Comparison of ENCODE assay signal across 8 mouse cellular contexts in the genomic region with DNA sequence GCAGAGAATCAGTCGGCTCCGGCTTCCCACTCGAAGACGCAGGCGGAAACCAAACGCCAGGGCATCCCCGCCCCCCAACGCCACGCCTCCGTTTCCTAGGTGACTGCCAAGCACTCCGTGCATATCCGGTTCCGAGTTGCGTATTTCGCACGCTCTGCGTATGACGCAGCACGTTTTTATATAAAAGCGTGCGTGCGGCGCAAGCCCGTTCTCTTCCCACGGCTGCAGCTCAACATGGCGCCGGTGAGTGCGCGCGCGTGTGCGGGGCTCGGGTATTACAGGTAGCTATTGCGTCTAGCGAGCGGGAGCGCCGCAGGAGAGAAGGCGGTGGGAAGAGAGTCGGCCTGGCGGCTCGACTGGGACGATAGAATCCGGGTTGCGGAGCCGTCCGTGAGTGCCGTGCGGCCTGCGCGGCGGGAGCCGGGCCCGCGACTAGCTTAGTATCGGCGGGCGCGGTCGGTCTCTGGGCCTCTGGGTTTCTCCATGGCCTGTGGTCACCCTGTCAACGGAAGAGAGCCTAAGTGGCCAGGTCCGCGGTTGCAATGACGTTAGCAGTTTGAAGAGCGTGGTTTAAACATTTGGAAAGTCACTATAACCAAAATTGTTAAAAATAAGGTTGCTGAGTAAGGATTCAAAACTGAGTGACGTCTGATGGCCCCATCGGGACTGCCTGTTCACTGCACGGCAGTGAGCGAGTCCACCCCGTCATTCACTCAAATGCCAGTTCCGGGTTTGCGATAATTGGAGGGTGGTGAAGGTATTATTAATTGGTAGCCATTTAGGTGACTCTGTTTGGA. TPM values are rescaled to one million over a fixed set of nuclear protein-coding genes. Genes with fewer than 3 reads are reported as not detected.
DNase-seq lines count a peak whose midpoint lies in the region; ATAC-seq and TF ChIP-seq lines count a peak whose summit lies in the region.

Gene Rpl22l1, plus strand, starts transcription at position 136 of the 797 bp plus-strand sequence.

- peak; percentile 79; the same call in 1 of the 2 replicates for TF ChIP-seq POLR2A in brain, embryonic 14.5 days (IDR thresholded peaks at IDR 0.05; ENCODE audit: borderline replicate concordance, extremely low read depth, insufficient read depth, insufficient read length, poor library complexity, severe bottlenecking)
- TF ChIP-seq POLR2A in liver, adult 2 months (IDR thresholded peaks at IDR 0.05; ENCODE audit: extremely low read depth, insufficient read depth, low read length), result peak; percentile 97
- peak; percentile 97 for TF ChIP-seq POLR2A in myocyte (IDR thresholded peaks at IDR 0.05; ENCODE audit: insufficient read length, low read depth)

- H3K9ac ChIP-seq in heart, embryonic 11.5 days (ENCODE audit: low read depth, low read length), result peak within 1 kb of the TSS; percentile 98
- peak within 1 kb of the TSS; percentile 85 for H3K9ac ChIP-seq in kidney, embryonic 16.5 days (replicated peaks; ENCODE audit: low read length)
- H3K9ac ChIP-seq in liver, adult 2 months (ENCODE audit: low read depth, low read length), result peak within 1 kb of the TSS; percentile 92

- peak within 1 kb of the TSS; percentile 89 for H3K4me3 ChIP-seq in C2C12 (ENCODE audit: insufficient read depth, poor library complexity, severe bottlenecking)
- H3K4me3 ChIP-seq in erythroblast, embryonic 14.5 days (replicated peaks), result peak within 1 kb of the TSS; percentile 86
- peak within 1 kb of the TSS; percentile 94 for H3K4me3 ChIP-seq in heart, embryonic 11.5 days (ENCODE audit: low read depth, low read length)
- H3K4me3 ChIP-seq in kidney, embryonic 16.5 days (ENCODE audit: low read length), result peak within 1 kb of the TSS; percentile 80
- H3K4me3 ChIP-seq in liver, adult 2 months (ENCODE audit: insufficient read depth, low read depth, low read length), result peak within 1 kb of the TSS; percentile 91
- peak within 1 kb of the TSS; percentile 90 for H3K4me3 ChIP-seq in myocyte

- H3K27me3 ChIP-seq in C2C12 (ENCODE audit: control insufficient read depth, insufficient read depth, insufficient read length) (no peaks in the 10 kb centered on the region), myocyte (ENCODE audit: control insufficient read depth, insufficient read depth, insufficient read length) (no peaks in the 10 kb centered on the region)
- no peaks in the 10 kb centered on the region for H3K27me3 ChIP-seq in erythroblast, embryonic 14.5 days (ENCODE audit: control insufficient read depth)
- H3K27me3 ChIP-seq in heart, embryonic 11.5 days (ENCODE audit: control insufficient read depth, insufficient read depth, low read length), result no peaks in the 10 kb centered on the region
- H3K27me3 ChIP-seq in kidney, embryonic 16.5 days (ENCODE audit: insufficient read depth, low read length), result no peaks in the 10 kb centered on the region
- H3K27me3 ChIP-seq in liver, adult 2 months (ENCODE audit: control insufficient read depth, insufficient read depth, low read length), result no peaks in the 10 kb centered on the region
- no peaks in the 10 kb centered on the region for H3K27me3 ChIP-seq in splenic B cell, adult 2 months (ENCODE audit: control insufficient read depth, insufficient read depth, low read length, poor library complexity, severe bottlenecking)

- H3K36me3 ChIP-seq in C2C12 (ENCODE audit: control insufficient read depth, insufficient read depth) (peaks cover 34% of the 10 kb centered on the region), myocyte (ENCODE audit: control insufficient read depth, insufficient read depth) (peaks cover 25% of the 10 kb centered on the region)
- H3K36me3 ChIP-seq in erythroblast, embryonic 14.5 days (ENCODE audit: control insufficient read depth), result peaks cover 33% of the 10 kb centered on the region
- peaks cover 4% of the 10 kb centered on the region; the same call in 1 of the 2 replicates for H3K36me3 ChIP-seq in heart, embryonic 11.5 days (ENCODE audit: control insufficient read depth, insufficient read depth, low read length)
- peaks cover 25% of the 10 kb centered on the region for H3K36me3 ChIP-seq in kidney, embryonic 16.5 days (ENCODE audit: insufficient read depth, low read length)
- peaks cover 18% of the 10 kb centered on the region for H3K36me3 ChIP-seq in liver, adult 2 months (ENCODE audit: control insufficient read depth, insufficient read depth, low read length)
- H3K36me3 ChIP-seq in splenic B cell, adult 2 months (ENCODE audit: control insufficient read depth, insufficient read depth, low read length, poor library complexity, severe bottlenecking), result 0 out of 2 replicates have a peak, but pooled peaks cover 2% of the 10 kb centered on the region

- no peak for TF ChIP-seq CTCF in C2C12 (IDR thresholded peaks at IDR 0.05; ENCODE audit: control insufficient read depth, insufficient read depth, insufficient read length)
- 0 out of 2 replicates have a peak, but pooled peaks have one; percentile 0 for TF ChIP-seq CTCF in brain, embryonic 14.5 days (IDR thresholded peaks at IDR 0.05; ENCODE audit: borderline replicate concordance, extremely low read depth, insufficient read depth, insufficient read length)
- no peak for TF ChIP-seq CTCF in liver, adult 2 months (IDR thresholded peaks at IDR 0.05; ENCODE audit: low read depth, low read length)

- DNase-seq in brain, embryonic 14.5 days (ENCODE audit: low read depth), result peak; percentile 99
- DNase-seq in liver, adult 2 months (ENCODE audit: extremely low read depth, low read depth, low spot score), result peak; percentile 92
- DNase-seq in splenic B cell, adult 2 months (ENCODE audit: low read depth, low spot score), result peak; percentile 99

- peaks cover 31% of the 10 kb centered on the region for H3K79me2 ChIP-seq in C2C12 (ENCODE audit: control insufficient read depth, insufficient read depth)
- no peaks in the 10 kb centered on the region for H3K79me2 ChIP-seq in liver, adult 2 months (ENCODE audit: control insufficient read depth, insufficient read depth, low read length)
- H3K79me2 ChIP-seq in myocyte (ENCODE audit: control insufficient read depth, insufficient read depth), result peaks cover 22% of the 10 kb centered on the region

- H3K27ac ChIP-seq in heart, embryonic 11.5 days (ENCODE audit: low read depth, low read length), result peak within 1 kb of the TSS; percentile 79
- H3K27ac ChIP-seq in kidney, embryonic 16.5 days (ENCODE audit: low read length), result peak within 1 kb of the TSS; percentile 77
- peak within 1 kb of the TSS; percentile 68 for H3K27ac ChIP-seq in liver, adult 2 months (replicated peaks; ENCODE audit: insufficient read depth, low read depth, low read length)

- under 1% methylated on average over 72 of the region's 72 CpGs for WGBS in heart, embryonic 11.5 days (ENCODE audit: insufficient replicate concordance)
- WGBS in kidney, embryonic 16.5 days, result under 1% methylated on average over 72 of the region's 72 CpGs
- WGBS in liver, adult 2 months, result under 1% methylated on average over 72 of the region's 72 CpGs

- peaks cover 28% of the 10 kb centered on the region for H3K4me1 ChIP-seq in erythroblast, embryonic 14.5 days (ENCODE audit: control insufficient read depth)
- H3K4me1 ChIP-seq in heart, embryonic 11.5 days (ENCODE audit: control insufficient read depth, insufficient read depth, low read length), result no peaks in the 10 kb centered on the region
- H3K4me1 ChIP-seq in kidney, embryonic 16.5 days (ENCODE audit: insufficient read depth, low read length), result peaks cover 12% of the 10 kb centered on the region
- H3K4me1 ChIP-seq in liver, adult 2 months (ENCODE audit: control insufficient read depth, insufficient read depth, low read length), result peaks cover 6% of the 10 kb centered on the region; the same call in 1 of the 2 replicates

- ATAC-seq in heart, embryonic 11.5 days (replicated peaks; ENCODE audit: insufficient number of reproducible peaks, low FRiP score, low TSS enrichment), result peak; percentile 98
- ATAC-seq in kidney, embryonic 16.5 days (ENCODE audit: low FRiP score, low TSS enrichment), result peak; percentile 99

- H3ac ChIP-seq in C2C12 (ENCODE audit: control insufficient read depth, insufficient read length, low read depth) (peak within 1 kb of the TSS; percentile 97), myocyte (ENCODE audit: control insufficient read depth, insufficient read length) (peak within 1 kb of the TSS; percentile 97)

- peak within 1 kb of the TSS; percentile 75 for H3K4me2 ChIP-seq in heart, embryonic 11.5 days
- peak within 1 kb of the TSS; percentile 56 for H3K4me2 ChIP-seq in kidney, embryonic 16.5 days (replicated peaks; ENCODE audit: low read depth, low read length)
- H3K4me2 ChIP-seq in myocyte (ENCODE audit: low read depth), result peak within 1 kb of the TSS; percentile 79

- peaks cover 19% of the 10 kb centered on the region for H3K79me3 ChIP-seq in C2C12 (ENCODE audit: low read depth)

- H3K9me3 ChIP-seq in erythroblast, embryonic 14.5 days (ENCODE audit: control insufficient read depth, low read length), result no peaks in the 10 kb centered on the region
- no peaks in the 10 kb centered on the region for H3K9me3 ChIP-seq in heart, embryonic 11.5 days (replicated peaks; ENCODE audit: control insufficient read depth, low read length)
- H3K9me3 ChIP-seq in kidney, embryonic 16.5 days (ENCODE audit: low read length), result no peaks in the 10 kb centered on the region

TF ChIP-seq in C2C12, 6 proteins besides CTCF, POLR2A, EP300 and RAD21:
- TF ChIP-seq USF1 (IDR thresholded peaks at IDR 0.05; ENCODE audit: low read depth), result no peak
- TF ChIP-seq MYOG (IDR thresholded peaks at IDR 0.05; ENCODE audit: control insufficient read depth, extremely low read depth, insufficient read length), result no peak
- TF ChIP-seq CEBPB (IDR thresholded peaks at IDR 0.05; ENCODE audit: low read depth), result no peak
- peak; percentile 57 for TF ChIP-seq MAX (IDR thresholded peaks at IDR 0.05)
- no peak for TF ChIP-seq FOSL1 (IDR thresholded peaks at IDR 0.05; ENCODE audit: insufficient read depth, low read length, poor library complexity, severe bottlenecking)

TF ChIP-seq in myocyte, 11 proteins besides CTCF, POLR2A, EP300 and RAD21 (continues in another document):
- TF ChIP-seq MYOG (IDR thresholded peaks at IDR 0.05; ENCODE audit: control insufficient read depth in 1 of 3, insufficient read depth in 1 of 3, insufficient read length in 2 of 3, low read depth in 2 of 3) (peak in 1 of 3 experiments; percentile 6), MYOD1 (IDR thresholded peaks at IDR 0.05; ENCODE audit: control insufficient read depth in 1 of 3, insufficient read length in 2 of 3, low read depth in 2 of 3) (no peak), E2F4 (IDR thresholded peaks at IDR 0.05; ENCODE audit: insufficient read depth) (no peak), CEBPB (IDR thresholded peaks at IDR 0.05; ENCODE audit: insufficient read depth, poor library complexity, severe bottlenecking) (no peak), TCF12 (IDR thresholded peaks at IDR 0.05; ENCODE audit: insufficient read depth, poor library complexity, severe bottlenecking) (no peak)

RNA-seq across cellular contexts. Expression of gene Rpl22l1, which starts in this region (rescaled TPM):
- polyA plus RNA-seq in C2C12 (2012; fragmentation: generic; extraction: Trizol), result 265 TPM
- polyA plus RNA-seq in brain, embryonic 14.5 days (2012; rRNA removed), result 131 and 141 TPM in 2 replicates
- 2.0 and 3.1 TPM in 2 replicates for polyA plus RNA-seq in erythroblast, embryonic 14.5 days (2012)
- polyA plus RNA-seq in heart, embryonic 11.5 days (2014; fragmentation: Nextera tagmentation; extraction: Ambion mirVana), result 319 and 326 TPM in 2 replicates
- polyA plus RNA-seq in kidney, embryonic 16.5 days (2015; fragmentation: Nextera tagmentation; extraction: Ambion mirVana), result 307 and 316 TPM in 2 replicates
- total RNA-seq in liver, adult 2 months (2014; rRNA removed), result 73.6 and 78.8 TPM in 2 replicates
- polyA plus RNA-seq in liver, adult 2 months (2012; rRNA removed), result 3.8 and 4.9 TPM in 2 replicates
- 231 TPM for polyA plus RNA-seq in myocyte (2012; fragmentation: generic; extraction: Trizol)

Comparison
In these comparisons a context has a peak if more than half of its experiments do, and no peak if none do; other contexts are left out.
1. Peak in every context shown above with its lines: DNase-seq, ATAC-seq, H3K4me3 ChIP-seq and H3K27ac ChIP-seq.
2. RNA of gene Rpl22l1 (polyA plus RNA-seq): 319 to 326 TPM in heart, embryonic 11.5 days, 307 to 316 TPM in kidney, embryonic 16.5 days, 265 TPM in C2C12 (single experiment), 231 TPM in myocyte (single experiment) and 131 to 141 TPM in brain, embryonic 14.5 days; 3.8 to 4.9 TPM in liver, adult 2 months and 2.0 to 3.1 TPM in erythroblast, embryonic 14.5 days; every median in the first group is over 10 times any median in the second.